In the genomic region with DNA sequence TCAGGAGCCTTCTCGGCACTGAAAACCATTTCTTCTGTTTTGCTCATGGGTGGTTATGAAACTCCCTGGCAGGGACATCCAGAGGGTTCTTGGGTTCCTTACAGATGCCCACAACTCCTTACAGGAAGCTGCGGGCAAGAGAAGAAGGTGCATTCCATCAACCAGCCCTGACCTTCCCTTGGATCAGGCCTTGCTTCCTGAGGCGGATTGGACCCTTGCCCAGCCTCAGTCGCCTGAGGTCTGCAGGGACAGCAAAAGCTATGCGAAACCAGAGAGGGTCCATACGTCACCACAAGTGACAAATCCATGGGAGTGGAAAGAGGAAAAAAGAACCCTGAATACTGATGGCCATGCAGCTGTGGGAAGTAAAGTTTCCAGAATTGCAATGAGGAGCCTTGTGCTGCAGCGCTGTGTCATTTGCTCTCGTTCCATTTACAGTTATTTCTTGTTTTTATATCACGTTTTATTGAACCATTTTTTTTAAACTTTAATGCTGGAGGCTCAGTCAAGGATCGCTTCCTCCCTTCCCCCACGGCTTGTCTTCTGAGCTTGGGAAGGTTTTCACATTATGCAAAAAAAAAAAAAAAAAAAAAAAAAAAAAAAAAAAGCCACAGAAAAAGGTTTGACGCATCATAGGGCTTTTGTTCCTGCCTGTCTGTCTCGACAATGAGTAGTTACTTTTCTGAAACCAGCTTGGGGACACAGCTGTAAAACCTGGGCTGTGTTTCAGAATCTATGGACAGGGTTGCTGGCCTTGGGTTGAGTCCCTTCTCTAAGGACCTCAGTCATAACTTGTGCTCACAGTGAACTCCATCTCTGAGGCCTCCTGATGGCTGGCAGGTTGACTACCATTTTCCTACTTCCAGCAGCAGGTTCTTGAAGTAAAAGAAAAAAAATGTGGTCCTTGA, we compare ENCODE assay signal across 8 mouse cellular contexts.
DNase-seq lines count a peak whose midpoint lies in the region; ATAC-seq and TF ChIP-seq lines count a peak whose summit lies in the region.

No protein-coding gene starts in this region.

- no peaks in the 10 kb centered on the region for H3K36me3 ChIP-seq in midbrain, embryonic 14.5 days (ENCODE audit: control insufficient read depth, insufficient read depth, low read length)
- no peaks in the 10 kb centered on the region for H3K36me3 ChIP-seq in midbrain, embryonic 16.5 days (ENCODE audit: control insufficient read depth, insufficient read depth, low read length)
- H3K36me3 ChIP-seq in hindbrain, postnatal 0 days (ENCODE audit: insufficient read depth, low read length) = no peaks in the 10 kb centered on the region
- H3K36me3 ChIP-seq in forebrain, embryonic 11.5 days (ENCODE audit: control insufficient read depth, insufficient read depth, low read length) = no peaks in the 10 kb centered on the region

- no peak overlapping the region for H3K4me2 ChIP-seq in midbrain, embryonic 14.5 days (ENCODE audit: low read length)
- no peak overlapping the region for H3K4me2 ChIP-seq in midbrain, embryonic 16.5 days (ENCODE audit: low read length)
- no peak overlapping the region for H3K4me2 ChIP-seq in hindbrain, postnatal 0 days (ENCODE audit: low read depth, low read length)
- H3K4me2 ChIP-seq in forebrain, embryonic 11.5 days (ENCODE audit: low read depth, low read length, severe bottlenecking) = no peak overlapping the region

- no peak for ATAC-seq in cerebellum, adult (ENCODE audit: insufficient number of reproducible peaks, low FRiP score, low TSS enrichment)
- ATAC-seq in midbrain, embryonic 14.5 days (ENCODE audit: low FRiP score, low TSS enrichment) = no peak
- ATAC-seq in midbrain, embryonic 16.5 days = no peak
- ATAC-seq in hindbrain, postnatal 0 days = no peak
- ATAC-seq in forebrain, embryonic 11.5 days (replicated peaks; ENCODE audit: low FRiP score) = no peak

- no peak overlapping the region for H3K27ac ChIP-seq in midbrain, embryonic 14.5 days (replicated peaks; ENCODE audit: low read depth, low read length)
- H3K27ac ChIP-seq in midbrain, embryonic 16.5 days (ENCODE audit: low read length) = no peak overlapping the region
- no peak overlapping the region; the same call in 1 of the 2 replicates for H3K27ac ChIP-seq in hindbrain, postnatal 0 days
- H3K27ac ChIP-seq in forebrain, embryonic 11.5 days (ENCODE audit: low read depth, low read length) = no peak overlapping the region

- H3K4me3 ChIP-seq in midbrain, embryonic 14.5 days (replicated peaks; ENCODE audit: low read depth, low read length) = no peak overlapping the region
- H3K4me3 ChIP-seq in midbrain, embryonic 16.5 days (ENCODE audit: low read depth, low read length) = no peak overlapping the region
- H3K4me3 ChIP-seq in hindbrain, postnatal 0 days (ENCODE audit: low read length) = no peak overlapping the region
- no peak overlapping the region for H3K4me3 ChIP-seq in forebrain, embryonic 11.5 days (ENCODE audit: low read depth, low read length)

- H3K9ac ChIP-seq in midbrain, embryonic 14.5 days (replicated peaks; ENCODE audit: low read length) = no peak overlapping the region
- H3K9ac ChIP-seq in midbrain, embryonic 16.5 days (ENCODE audit: low read depth, low read length) = no peak overlapping the region
- H3K9ac ChIP-seq in hindbrain, postnatal 0 days (replicated peaks; ENCODE audit: low read length) = no peak overlapping the region
- H3K9ac ChIP-seq in forebrain, embryonic 11.5 days (ENCODE audit: low read length) = no peak overlapping the region

- 56% methylated on average over 13 of the region's 13 CpGs for WGBS in midbrain, embryonic 14.5 days
- 57% methylated on average over 13 of the region's 13 CpGs for WGBS in midbrain, embryonic 16.5 days
- 41% methylated on average over 13 of the region's 13 CpGs for WGBS in hindbrain, postnatal 0 days
- WGBS in forebrain, embryonic 11.5 days = 87% methylated on average over 13 of the region's 13 CpGs

- H3K4me1 ChIP-seq in midbrain, embryonic 14.5 days (ENCODE audit: control insufficient read depth, insufficient read depth, low read length) = peaks cover 5% of the 10 kb centered on the region; the same call in 1 of the 2 replicates
- H3K4me1 ChIP-seq in midbrain, embryonic 16.5 days (ENCODE audit: control insufficient read depth, insufficient read depth, low read length) = no peaks in the 10 kb centered on the region
- H3K4me1 ChIP-seq in hindbrain, postnatal 0 days (ENCODE audit: insufficient read depth, low read length) = peaks cover under 1% of the 10 kb centered on the region; the same call in 1 of the 2 replicates
- no peaks in the 10 kb centered on the region; the same call in 1 of the 2 replicates for H3K4me1 ChIP-seq in forebrain, embryonic 11.5 days (replicated peaks; ENCODE audit: control insufficient read depth, insufficient read depth, low read length)

- no peaks in the 10 kb centered on the region for H3K27me3 ChIP-seq in midbrain, embryonic 14.5 days (ENCODE audit: control insufficient read depth, insufficient read depth, low read length)
- no peaks in the 10 kb centered on the region for H3K27me3 ChIP-seq in midbrain, embryonic 16.5 days (ENCODE audit: control insufficient read depth, insufficient read depth, low read depth, low read length)
- H3K27me3 ChIP-seq in hindbrain, postnatal 0 days (ENCODE audit: insufficient read depth, low read length) = no peaks in the 10 kb centered on the region
- H3K27me3 ChIP-seq in forebrain, embryonic 11.5 days (ENCODE audit: control insufficient read depth, insufficient read depth, low read length) = no peaks in the 10 kb centered on the region

- H3K9me3 ChIP-seq in midbrain, embryonic 14.5 days (ENCODE audit: control insufficient read depth, low read length) = peaks cover 6% of the 10 kb centered on the region
- H3K9me3 ChIP-seq in midbrain, embryonic 16.5 days (replicated peaks; ENCODE audit: control insufficient read depth, low read length, poor library complexity, severe bottlenecking) = peaks cover 2% of the 10 kb centered on the region; the same call in 1 of the 2 replicates
- no peaks in the 10 kb centered on the region for H3K9me3 ChIP-seq in hindbrain, postnatal 0 days (ENCODE audit: low read length)
- peaks cover 2% of the 10 kb centered on the region; the same call in 1 of the 2 replicates for H3K9me3 ChIP-seq in forebrain, embryonic 11.5 days (ENCODE audit: control insufficient read depth, low read length)

- peak; percentile 61 to 76 for DNase-seq in cerebellum, postnatal 10 days
- DNase-seq in midbrain, embryonic 14.5 days = peak; percentile 51
- peak; percentile 54 for DNase-seq in hindbrain, postnatal 0 days (ENCODE audit: low spot score)
- peak; percentile 45 for DNase-seq in testis, postnatal 10 days (ENCODE audit: low spot score)
- no peak for DNase-seq in spleen, adult 12 weeks (ENCODE audit: low spot score)
- no peak for DNase-seq in forebrain, embryonic 11.5 days (ENCODE audit: low spot score)

- TF ChIP-seq CTCF in hindbrain, postnatal 0 days (IDR thresholded peaks at IDR 0.05; ENCODE audit: low read depth) = no peak

Comparison
In these comparisons a context has a peak if more than half of its experiments do, and no peak if none do; other contexts are left out.
1. DNase-seq: peak in cerebellum, postnatal 10 days (2 of 2), midbrain, embryonic 14.5 days (single experiment), hindbrain, postnatal 0 days (single experiment) and testis, postnatal 10 days (single experiment); none in spleen, adult 12 weeks (single experiment) and forebrain, embryonic 11.5 days (single experiment).